Comparison of ENCODE assay signal across 8 mouse cellular contexts in the genomic region with DNA sequence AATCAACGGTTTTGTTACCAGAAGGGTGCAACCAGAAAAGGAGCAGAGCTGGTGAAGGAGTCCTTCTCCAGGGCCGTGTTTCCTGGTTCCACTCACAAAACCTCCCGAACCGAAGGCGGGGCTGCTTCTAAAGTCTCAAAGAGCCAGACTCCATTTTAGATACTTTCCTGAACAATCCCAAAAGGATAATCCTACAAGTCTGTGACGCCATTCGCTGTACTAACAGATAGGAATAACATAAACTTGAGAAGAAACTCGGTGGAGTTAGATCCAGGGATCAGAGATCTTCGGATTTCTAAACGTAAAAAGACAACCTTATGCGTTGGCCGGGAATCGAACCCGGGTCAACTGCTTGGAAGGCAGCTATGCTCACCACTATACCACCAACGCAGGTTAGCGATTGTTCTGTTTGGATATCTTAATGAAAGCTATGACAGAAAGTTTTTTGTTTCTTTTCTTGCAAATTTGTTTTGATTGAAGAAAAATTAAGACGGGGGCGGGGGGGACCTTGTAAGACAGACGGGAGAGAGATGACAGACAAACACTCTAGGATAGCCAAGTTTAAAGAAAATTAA. TPM values are rescaled to one million over a fixed set of nuclear protein-coding genes. Genes with fewer than 3 reads are reported as not detected.
A peak's percentile ranks its signal among the peaks of the same experiment; 100 is the strongest.
DNase-seq lines count a peak whose midpoint lies in the region; ATAC-seq and TF ChIP-seq lines count a peak whose summit lies in the region.

No protein-coding gene starts in this region.

- peak overlapping the region; percentile 98 for H3K4me2 ChIP-seq in forebrain, postnatal 0 days (ENCODE audit: low read depth)
- peak overlapping the region; percentile 58 for H3K4me2 ChIP-seq in lung, embryonic 15.5 days

- peak overlapping the region; percentile 72 for H3K27ac ChIP-seq in MEL (ENCODE audit: control insufficient read depth, low read depth, low read length)
- H3K27ac ChIP-seq in cerebellum, adult 2 months (ENCODE audit: insufficient read depth, low read length) = peak overlapping the region; percentile 70
- H3K27ac ChIP-seq in forebrain, postnatal 0 days (ENCODE audit: low read depth, low read length) = peak overlapping the region; percentile 85
- H3K27ac ChIP-seq in lung, embryonic 15.5 days = peak overlapping the region; percentile 91
- peak overlapping the region; percentile 64 for H3K27ac ChIP-seq in olfactory bulb, adult 2 months (ENCODE audit: insufficient read depth, low read depth, low read length)

- H3K27me3 ChIP-seq in MEL (ENCODE audit: control insufficient read depth in 1 of 2, insufficient read depth in 2 of 2, low read length in 2 of 2) = no peaks in the 10 kb centered on the region
- H3K27me3 ChIP-seq in cerebellum, adult 2 months (ENCODE audit: control insufficient read depth, insufficient read depth, low read length) = no peaks in the 10 kb centered on the region
- H3K27me3 ChIP-seq in forebrain, postnatal 0 days (ENCODE audit: insufficient read depth, low read length) = no peaks in the 10 kb centered on the region
- H3K27me3 ChIP-seq in lung, embryonic 15.5 days = no peaks in the 10 kb centered on the region

- ATAC-seq in forebrain, postnatal 0 days = peak; percentile 78
- peak; percentile 81 for ATAC-seq in lung, embryonic 15.5 days (ENCODE audit: borderline replicate concordance, extremely low read depth, low FRiP score, low TSS enrichment)

- peaks cover 3 to 13% of the 10 kb centered on the region in 2 experiments for H3K4me1 ChIP-seq in MEL (ENCODE audit: control insufficient read depth in 1 of 2, insufficient read depth in 2 of 2, low read length in 2 of 2)
- no peaks in the 10 kb centered on the region for H3K4me1 ChIP-seq in cerebellum, adult 2 months (ENCODE audit: control insufficient read depth, insufficient read depth, low read length)
- H3K4me1 ChIP-seq in forebrain, postnatal 0 days (ENCODE audit: insufficient read depth) = no peaks in the 10 kb centered on the region
- peaks cover 11% of the 10 kb centered on the region; the same call in 1 of the 2 replicates for H3K4me1 ChIP-seq in lung, embryonic 15.5 days
- H3K4me1 ChIP-seq in olfactory bulb, adult 2 months (ENCODE audit: control insufficient read depth, insufficient read depth, low read length) = peaks cover 6% of the 10 kb centered on the region

- under 1% methylated on average over 19 of the region's 19 CpGs for WGBS in cerebellum, adult 2 months
- 0% methylated on average over 19 of the region's 19 CpGs for WGBS in forebrain, postnatal 0 days
- WGBS in lung, embryonic 15.5 days = under 1% methylated on average over 19 of the region's 19 CpGs
- under 1% methylated on average over 19 of the region's 19 CpGs for WGBS in olfactory bulb, adult 2 months

- peaks cover 8% of the 10 kb centered on the region for H3K79me2 ChIP-seq in MEL (ENCODE audit: control insufficient read depth, insufficient read depth, low read length, poor library complexity)

- DNase-seq in MEL (ENCODE audit: low read depth, low spot score) = peak; percentile 96
- DNase-seq in cerebellum, adult 2 months = peak; percentile 85 to 90
- peak; percentile 94 for DNase-seq in forebrain, postnatal 0 days
- DNase-seq in heart, postnatal 4 days = peak; percentile 89
- DNase-seq in layer of hippocampus, adult 9-10 months (ENCODE audit: low spot score) = peak; percentile 90
- peak; percentile 50 to 74 for DNase-seq in thymus, adult 18-20 months

- peak overlapping the region; percentile 45 to 91 for H3K4me3 ChIP-seq in MEL (ENCODE audit: control insufficient read depth in 1 of 2, insufficient read depth in 1 of 2, low read depth in 2 of 2, low read length in 2 of 2)
- peak overlapping the region; percentile 83 for H3K4me3 ChIP-seq in cerebellum, adult 2 months (replicated peaks; ENCODE audit: insufficient read depth, low read depth, low read length)
- peak overlapping the region; percentile 72 for H3K4me3 ChIP-seq in forebrain, postnatal 0 days (ENCODE audit: low read depth, low read length)
- peak overlapping the region; percentile 75 for H3K4me3 ChIP-seq in lung, embryonic 15.5 days
- peak overlapping the region; percentile 68 for H3K4me3 ChIP-seq in olfactory bulb, adult 2 months (ENCODE audit: insufficient read depth, low read depth, low read length)

- H3K36me3 ChIP-seq in MEL (ENCODE audit: control insufficient read depth in 1 of 2, insufficient read depth in 2 of 2, low read length in 2 of 2) = peaks cover 0 to 16% of the 10 kb centered on the region in 2 experiments; a peak in 2 of 4 replicates
- H3K36me3 ChIP-seq in forebrain, postnatal 0 days (ENCODE audit: insufficient read depth) = no peaks in the 10 kb centered on the region
- H3K36me3 ChIP-seq in lung, embryonic 15.5 days = no peaks in the 10 kb centered on the region

- no peaks in the 10 kb centered on the region for H3K9me3 ChIP-seq in MEL (replicated peaks; ENCODE audit: insufficient read depth, low read length)
- no peaks in the 10 kb centered on the region for H3K9me3 ChIP-seq in forebrain, postnatal 0 days (ENCODE audit: low read length)
- H3K9me3 ChIP-seq in lung, embryonic 15.5 days = no peaks in the 10 kb centered on the region

- TF ChIP-seq CTCF in MEL (IDR thresholded peaks at IDR 0.05 in 2 of 3, conservative IDR thresholded peaks at IDR 0.05 in 1 of 3; ENCODE audit: control insufficient read depth in 1 of 3, insufficient read depth in 1 of 3, low read depth in 2 of 3, low read length in 3 of 3, poor library complexity in 1 of 3, severe bottlenecking in 1 of 3) = no peak
- TF ChIP-seq CTCF in cerebellum, adult 2 months (IDR thresholded peaks at IDR 0.05; ENCODE audit: borderline replicate concordance, insufficient read depth, low read depth, low read length) = no peak
- no peak for TF ChIP-seq CTCF in forebrain, postnatal 0 days (IDR thresholded peaks at IDR 0.05; ENCODE audit: low read depth)
- no peak for TF ChIP-seq CTCF in olfactory bulb, adult 2 months (IDR thresholded peaks at IDR 0.05; ENCODE audit: insufficient read depth, low read depth, low read length)

- no peak for TF ChIP-seq RAD21 in MEL (IDR thresholded peaks at IDR 0.05; ENCODE audit: low read depth, low read length)

- TF ChIP-seq EP300 in MEL (IDR thresholded peaks at IDR 0.05; ENCODE audit: low read depth in 1 of 2, low read length in 2 of 2) = no peak

- no peak for TF ChIP-seq POLR2A in MEL (IDR thresholded peaks at IDR 0.05; ENCODE audit: control insufficient read depth in 1 of 2, insufficient read depth in 1 of 2, low read depth in 1 of 2, low read length in 2 of 2, poor library complexity in 1 of 2)
- TF ChIP-seq POLR2A in cerebellum, adult 2 months (IDR thresholded peaks at IDR 0.05; ENCODE audit: borderline replicate concordance, insufficient read depth, low read length) = no peak
- TF ChIP-seq POLR2A in olfactory bulb, adult 2 months (IDR thresholded peaks at IDR 0.05; ENCODE audit: insufficient read depth, low read depth, low read length) = no peak

- peak overlapping the region; percentile 82 for H3K9ac ChIP-seq in MEL (ENCODE audit: control insufficient read depth, low read depth, low read length, poor library complexity, severe bottlenecking)
- H3K9ac ChIP-seq in forebrain, postnatal 0 days = peak overlapping the region; percentile 65
- peak overlapping the region; percentile 63 for H3K9ac ChIP-seq in lung, embryonic 15.5 days

TF ChIP-seq in MEL, 35 proteins besides CTCF, POLR2A, EP300 and RAD21:
- TF ChIP-seq USF1 (IDR thresholded peaks at IDR 0.05; ENCODE audit: low read depth, low read length) = no peak
- peak; percentile 11; the same call in 1 of the 2 replicates for TF ChIP-seq TAL1 (IDR thresholded peaks at IDR 0.05; ENCODE audit: low read length)

RNA-seq across cellular contexts. Expression of gene Hfe2, which starts 24.2 kb away (rescaled TPM):
- total RNA-seq in MEL (2012; rRNA removed) = not detected in 2 replicates
- polyA plus RNA-seq in MEL (2012; ENCODE audit: insufficient read depth in 1 of 2, insufficient read length in 2 of 2, low read depth in 1 of 2, low replicate concordance in 2 of 2, missing spikeins in 1 of 2) = not detected
- polyA plus RNA-seq in cerebellum, adult 2 months (2012; rRNA removed) = 0.21 and 0.41 TPM in 2 replicates
- total RNA-seq in forebrain, postnatal 0 days (2014; rRNA removed) = 0.54 and 1.6 TPM in 2 replicates
- polyA plus RNA-seq in forebrain, postnatal 0 days (2015; fragmentation: Nextera tagmentation; extraction: Ambion mirVana) = 0.82 and 1.4 TPM in 2 replicates
- 10 to 100 TPM; 95.6 to 97.0 TPM for total RNA-seq in heart, postnatal 4 days (2021)
- 0.55 and 0.57 TPM in 2 replicates for polyA plus RNA-seq in lung, embryonic 15.5 days (2015; fragmentation: Nextera tagmentation; extraction: Ambion mirVana)
- not detected in 2 replicates for polyA plus RNA-seq in olfactory bulb, adult 2 months (2012; ENCODE audit: insufficient read depth, insufficient read length, low replicate concordance, missing spikeins)

RNA-seq across cellular contexts. Expression of gene BC107364, which starts 48.7 kb away (rescaled TPM):
- not detected in 2 replicates for total RNA-seq in MEL (2012; rRNA removed)
- under 1 TPM in 1 of 2 experiments, not detected in 1; 0.17 TPM for polyA plus RNA-seq in MEL (2012; ENCODE audit: insufficient read depth in 1 of 2, insufficient read length in 2 of 2, low read depth in 1 of 2, low replicate concordance in 2 of 2, missing spikeins in 1 of 2)
- not detected in 2 replicates for polyA plus RNA-seq in cerebellum, adult 2 months (2012; rRNA removed)
- total RNA-seq in forebrain, postnatal 0 days (2014; rRNA removed) = not detected in 2 replicates
- not detected in 2 replicates for polyA plus RNA-seq in forebrain, postnatal 0 days (2015; fragmentation: Nextera tagmentation; extraction: Ambion mirVana)
- under 1 TPM in 1 of 2 experiments, not detected in 1; 0.50 TPM for total RNA-seq in heart, postnatal 4 days (2021)
- 0.14 TPM in 1 of 2 replicates, not detected in the other for polyA plus RNA-seq in lung, embryonic 15.5 days (2015; fragmentation: Nextera tagmentation; extraction: Ambion mirVana)
- polyA plus RNA-seq in olfactory bulb, adult 2 months (2012; ENCODE audit: insufficient read depth, insufficient read length, low replicate concordance, missing spikeins) = not detected in 2 replicates

RNA-seq across cellular contexts. Expression of gene Txnip, which starts 57.0 kb away (rescaled TPM):
- total RNA-seq in MEL (2012; rRNA removed) = 183 and 191 TPM in 2 replicates
- polyA plus RNA-seq in MEL (2012; ENCODE audit: insufficient read depth in 1 of 2, insufficient read length in 2 of 2, low read depth in 1 of 2, low replicate concordance in 2 of 2, missing spikeins in 1 of 2) = 1,000 to 10,000 TPM in 1 of 2 experiments, 100 to 1,000 TPM in 1; 237 to 1,680 TPM
- polyA plus RNA-seq in cerebellum, adult 2 months (2012; rRNA removed) = 15.2 and 21.9 TPM in 2 replicates
- total RNA-seq in forebrain, postnatal 0 days (2014; rRNA removed) = 122 and 176 TPM in 2 replicates
- polyA plus RNA-seq in forebrain, postnatal 0 days (2015; fragmentation: Nextera tagmentation; extraction: Ambion mirVana) = 116 and 135 TPM in 2 replicates
- 100 to 1,000 TPM; 286 to 331 TPM for total RNA-seq in heart, postnatal 4 days (2021)
- 129 and 141 TPM in 2 replicates for polyA plus RNA-seq in lung, embryonic 15.5 days (2015; fragmentation: Nextera tagmentation; extraction: Ambion mirVana)
- not detected in 2 replicates for polyA plus RNA-seq in olfactory bulb, adult 2 months (2012; ENCODE audit: insufficient read depth, insufficient read length, low replicate concordance, missing spikeins)

Comparison
In these comparisons a context has a peak if more than half of its experiments do, and no peak if none do; other contexts are left out.
1. Peak in every context shown above with its lines: DNase-seq, ATAC-seq, H3K4me3 ChIP-seq and H3K27ac ChIP-seq.